Mouse (Mus musculus) bone marrow, adult 2 months (tissue): ENCODE data around the gene Lrrc10.

Source experiments
- CTCF ChIP-seq: fragments of 200-500 bp; IDR thresholded peaks from 2 replicates; pipeline ENCODE4 v1.5.1; 2011; ENCODE audit warnings: low read length, control low read depth; ENCODE audit not compliant: control insufficient read depth, insufficient read depth
- POLR2A ChIP-seq: fragments of 200-500 bp; IDR thresholded peaks from 2 replicates; pipeline ENCODE4 v1.6.1; 2011; ENCODE audit warnings: low read depth, mild to moderate bottlenecking, control low read depth, low read length, borderline replicate concordance; ENCODE audit not compliant: control insufficient read depth

DNA sequence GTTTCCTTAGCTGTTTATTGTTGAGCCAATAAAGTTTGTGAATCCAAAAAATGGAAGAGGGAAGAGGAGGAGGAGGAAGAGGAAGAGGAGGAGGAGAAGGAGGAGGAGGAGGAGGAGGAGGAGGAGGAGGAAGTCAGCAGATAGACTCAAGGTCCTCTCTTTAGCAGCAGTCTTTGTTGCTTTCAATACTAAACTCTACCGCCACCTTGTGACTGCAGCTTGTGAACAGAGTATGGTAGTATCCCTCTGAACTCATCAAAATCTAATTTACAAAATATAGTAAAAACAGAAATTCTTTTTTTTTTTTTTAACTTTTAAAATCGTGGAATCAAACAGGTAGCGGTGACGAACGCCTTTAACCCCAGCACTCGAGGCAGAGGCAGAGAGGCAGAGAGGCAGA is 4.8 kb upstream of the Lrrc10 start:
- TF ChIP-seq CTCF (no peak), POLR2A (no peak)
